Mouse (Mus musculus): Measurements from ENCODE around the gene Psmb7.

Psmb7 gene

DNA sequence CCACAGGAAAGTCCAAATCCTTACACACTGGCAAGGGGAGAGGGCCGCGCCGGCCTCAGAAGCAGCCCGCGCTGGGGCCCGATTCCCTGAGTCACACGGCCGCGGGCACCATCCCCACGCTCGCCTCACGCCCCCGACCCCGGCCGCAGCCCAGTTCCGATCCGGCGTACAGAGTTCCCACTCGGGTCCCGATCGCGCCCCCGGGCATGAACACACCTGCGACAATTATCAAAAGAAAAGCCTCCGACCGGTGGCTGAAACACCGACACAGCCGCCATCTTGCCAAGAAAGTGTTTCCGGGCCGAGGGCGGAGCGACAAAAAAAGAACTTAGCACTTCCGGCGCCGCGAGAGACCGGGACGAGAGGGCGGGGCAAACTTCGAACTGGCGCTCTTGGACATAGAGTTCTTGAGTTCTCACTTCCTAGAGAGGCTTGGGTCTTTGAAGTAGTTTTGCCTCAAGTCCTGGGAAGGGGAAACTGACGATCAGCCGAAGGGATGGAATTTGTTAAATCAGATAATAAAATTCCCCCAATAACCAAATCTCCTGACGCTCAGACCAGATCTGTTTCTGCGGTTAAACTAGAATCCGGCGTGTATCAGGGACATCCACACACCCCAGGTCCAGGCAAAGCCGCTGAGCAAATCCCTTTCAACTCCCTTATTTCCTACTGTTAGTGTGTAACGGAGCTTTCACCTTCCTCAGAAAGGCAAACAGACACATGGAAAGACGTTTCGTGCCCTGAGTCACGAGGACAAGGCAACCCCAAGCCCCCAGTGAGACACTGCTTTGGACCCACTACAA, at the start of gene Psmb7:
Gene Psmb7 (minus strand): TSS at position 463 of the 803 bp plus-strand sequence.
- peak; percentile 94 to 95 for DNase-seq

DNA sequence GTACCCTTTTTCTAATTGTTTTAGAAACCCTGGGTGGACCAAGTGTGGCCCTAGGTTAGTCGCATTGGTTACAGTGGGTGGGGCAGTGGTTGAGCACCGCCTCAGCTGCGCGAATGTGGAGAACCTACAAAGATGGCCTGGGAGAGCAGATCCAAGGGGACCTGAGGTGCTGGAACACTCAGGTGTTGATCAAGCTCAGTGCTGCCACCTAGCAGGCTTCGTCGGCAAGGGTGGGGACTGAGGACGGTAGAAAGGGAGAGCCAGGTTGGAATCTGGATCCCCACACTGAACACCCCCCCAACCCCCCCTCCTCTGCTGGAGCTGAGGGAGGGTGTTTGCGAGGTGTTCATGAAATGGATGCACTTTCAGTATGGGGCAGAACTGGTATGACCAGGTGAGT, 47.7 kb upstream of the Psmb7 start:
- DNase-seq = peak; percentile 80 to 85

DNA sequence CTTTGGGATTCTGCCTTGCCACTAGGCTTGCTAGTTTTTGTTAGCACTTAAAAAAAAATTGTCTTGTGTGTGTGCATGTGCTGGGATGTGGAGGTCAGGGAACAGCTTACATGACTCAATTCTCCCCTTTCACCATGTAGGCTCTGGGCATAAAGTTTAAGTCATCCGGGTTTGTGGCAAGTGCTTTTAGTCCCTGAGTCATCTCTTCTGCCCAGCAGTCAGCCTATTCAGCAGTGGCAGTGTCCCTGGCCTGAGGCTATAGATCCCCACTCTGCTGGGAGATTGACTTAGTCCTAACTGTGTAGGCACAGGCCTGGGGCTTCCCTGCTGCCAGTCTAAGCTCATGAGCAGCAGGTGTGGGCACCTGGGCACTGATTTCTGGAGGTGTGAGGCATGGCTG, 46.0 kb upstream of the Psmb7 start:
- DNase-seq = no peak

DNA sequence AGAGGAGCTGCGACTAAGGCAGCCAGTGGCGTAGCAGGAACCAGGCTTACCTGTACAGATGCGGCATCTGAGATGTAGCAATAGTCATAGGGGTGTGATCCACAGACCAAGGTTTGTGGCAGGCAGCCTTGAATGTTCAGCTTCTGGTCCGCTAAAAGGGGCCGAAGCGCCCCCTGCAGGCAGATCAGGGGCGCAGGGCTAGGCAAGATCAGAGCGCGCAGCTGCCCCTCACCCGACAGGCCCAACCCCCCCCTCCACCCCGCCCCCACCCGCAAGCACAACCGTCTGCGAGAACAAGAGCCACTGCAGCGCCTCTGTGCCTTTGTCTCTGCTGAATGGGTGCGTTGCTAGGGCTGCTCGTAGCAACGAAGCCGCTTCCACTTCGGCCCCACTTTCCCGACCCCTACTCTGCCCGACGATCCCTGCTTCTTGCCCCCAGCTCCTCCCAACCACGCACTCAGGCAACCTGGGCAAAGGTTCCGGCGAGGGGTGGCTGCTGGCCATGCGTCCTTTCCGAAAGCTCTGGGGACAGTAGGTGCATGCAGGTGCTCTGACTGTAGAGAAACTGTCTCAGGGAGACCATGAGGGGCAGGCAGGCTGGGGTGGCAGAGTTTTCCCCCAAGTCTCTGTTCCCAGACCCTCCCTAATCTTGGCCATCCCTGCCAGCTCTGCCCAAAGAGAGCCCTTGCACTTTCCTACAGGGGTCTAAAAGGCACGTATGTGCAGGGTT, 45.1 kb upstream of the Psmb7 start:
- DNase-seq = peak; percentile 80 to 83

DNA sequence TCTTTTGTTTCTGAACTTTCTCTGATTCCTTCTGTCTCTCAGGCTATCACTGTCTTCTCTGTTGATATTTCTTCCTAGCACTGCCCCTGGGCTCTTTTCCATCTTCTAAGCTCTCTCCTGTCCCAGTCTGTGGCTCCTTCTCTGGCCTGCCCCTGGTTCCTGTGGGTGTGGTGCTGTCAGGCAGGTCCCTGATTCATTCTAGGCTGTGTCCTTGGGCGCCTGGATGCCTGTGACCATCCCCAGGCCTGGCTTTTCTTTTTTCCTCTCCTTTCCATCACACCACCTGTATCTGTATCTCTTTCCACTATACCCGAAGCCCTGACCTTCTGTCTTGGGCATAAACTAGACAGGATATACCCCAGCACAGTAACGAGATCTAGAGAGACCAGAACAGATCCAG, 41.9 kb upstream of the Psmb7 start:
- no peak for DNase-seq

DNA sequence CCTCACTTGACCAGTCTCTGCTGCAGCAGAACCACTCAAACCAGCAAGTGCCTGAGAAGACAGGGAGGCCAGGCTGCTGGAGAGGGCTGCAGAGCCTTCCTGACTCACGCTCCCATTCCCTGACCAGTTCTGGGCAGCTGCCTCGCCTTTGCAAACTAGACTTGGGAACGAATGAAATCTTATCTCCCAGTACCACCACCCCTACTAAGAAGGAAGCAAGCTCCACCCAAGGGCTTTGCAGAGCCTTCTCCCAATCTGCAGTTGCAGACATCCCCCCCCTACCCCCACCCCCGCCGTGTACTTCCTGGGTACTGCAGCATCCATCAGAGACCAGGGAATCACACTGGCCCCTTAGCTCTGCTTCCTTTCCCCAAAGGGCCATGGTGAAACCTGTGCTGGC, 39.2 kb upstream of the Psmb7 start:
- no peak for DNase-seq

DNA sequence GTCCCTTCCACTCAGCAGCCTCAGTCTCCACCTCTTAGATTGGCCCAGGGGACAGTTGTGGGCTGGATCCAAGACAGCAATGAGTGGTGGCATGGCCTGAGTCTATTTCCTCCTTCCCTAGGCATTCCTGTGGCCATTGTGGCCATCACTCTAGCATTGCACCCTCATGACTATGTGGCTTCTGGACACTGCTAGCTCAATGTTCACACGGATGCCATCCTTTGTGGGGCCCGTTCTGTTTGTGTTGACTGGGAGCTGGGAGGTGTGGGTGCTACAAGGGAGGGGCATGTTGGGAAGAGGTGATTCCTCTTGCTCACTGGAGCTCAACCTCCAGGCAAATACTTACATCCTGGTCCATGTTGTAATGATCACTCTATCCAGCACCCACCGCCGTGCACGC, 38.3 kb upstream of the Psmb7 start:
- no peak for DNase-seq

DNA sequence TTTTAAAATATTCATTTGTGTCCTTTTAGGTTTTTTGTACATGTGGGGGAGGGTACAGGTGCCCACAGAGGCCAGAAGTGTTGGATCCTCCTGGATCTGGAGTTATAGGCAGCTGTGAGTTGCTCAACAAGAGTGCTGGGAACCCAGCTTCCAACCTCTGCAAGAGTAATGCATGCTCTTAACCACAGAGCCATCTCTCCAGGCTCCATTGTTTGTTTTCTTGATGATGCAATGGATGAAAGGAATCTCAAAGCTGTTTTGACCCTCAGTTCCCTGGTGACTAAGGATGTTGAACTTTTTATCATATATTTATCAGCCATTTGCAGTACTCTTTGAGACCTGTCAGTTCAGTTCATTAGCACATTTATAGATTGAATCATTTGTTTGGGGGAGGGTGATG, 35.1 kb upstream of the Psmb7 start:
- no peak for DNase-seq

DNA sequence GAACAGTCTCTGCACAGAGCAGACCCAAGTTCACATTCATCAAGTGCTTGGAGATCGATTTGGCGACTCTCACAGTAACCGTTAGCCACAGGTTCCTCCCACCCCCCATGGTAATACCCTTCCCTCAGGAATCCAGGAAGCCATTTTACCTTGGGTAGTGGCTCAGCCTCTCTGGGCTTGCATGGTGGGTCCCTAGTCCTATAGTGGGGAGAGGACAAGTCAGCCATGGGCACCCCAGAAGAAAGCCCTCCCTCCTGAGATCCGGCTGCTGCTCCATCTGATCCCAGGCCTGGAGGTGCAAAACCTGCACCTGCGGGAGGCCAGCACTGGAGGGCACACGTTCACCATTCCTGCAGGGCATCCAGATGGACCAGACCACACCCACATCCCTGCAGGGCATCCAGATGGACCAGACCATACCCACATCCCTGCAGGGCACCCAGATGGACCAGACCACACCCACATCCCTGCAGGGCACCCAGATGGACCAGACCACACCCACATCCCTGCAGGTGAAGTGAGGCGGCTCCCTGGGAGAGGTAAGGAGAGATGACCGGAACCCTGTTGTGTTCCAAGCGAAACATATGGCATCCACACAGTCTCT, 31.6 kb upstream of the Psmb7 start:
- DNase-seq = peak in 1 of 2 experiments; percentile 57

DNA sequence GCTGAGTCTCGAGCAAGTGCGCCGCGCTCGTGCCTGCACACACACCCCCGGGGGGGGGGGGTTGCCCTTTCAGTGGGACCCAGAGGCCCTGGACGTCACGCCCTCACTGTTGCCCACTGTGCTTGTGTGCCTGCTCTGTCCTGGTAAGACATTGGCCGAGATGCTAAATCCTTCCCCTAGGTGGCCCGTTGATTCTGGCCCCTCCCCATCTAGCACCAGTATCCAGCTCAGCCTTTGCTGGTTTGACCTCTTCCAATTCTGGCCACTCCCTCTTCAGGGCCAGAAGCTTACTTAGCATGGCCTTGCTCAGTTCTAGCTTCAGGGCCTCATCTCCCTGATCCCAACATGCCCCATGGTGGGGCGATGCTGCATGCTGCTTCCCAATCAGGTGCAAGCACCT, 28.6 kb upstream of the Psmb7 start:
- DNase-seq = no peak

DNA sequence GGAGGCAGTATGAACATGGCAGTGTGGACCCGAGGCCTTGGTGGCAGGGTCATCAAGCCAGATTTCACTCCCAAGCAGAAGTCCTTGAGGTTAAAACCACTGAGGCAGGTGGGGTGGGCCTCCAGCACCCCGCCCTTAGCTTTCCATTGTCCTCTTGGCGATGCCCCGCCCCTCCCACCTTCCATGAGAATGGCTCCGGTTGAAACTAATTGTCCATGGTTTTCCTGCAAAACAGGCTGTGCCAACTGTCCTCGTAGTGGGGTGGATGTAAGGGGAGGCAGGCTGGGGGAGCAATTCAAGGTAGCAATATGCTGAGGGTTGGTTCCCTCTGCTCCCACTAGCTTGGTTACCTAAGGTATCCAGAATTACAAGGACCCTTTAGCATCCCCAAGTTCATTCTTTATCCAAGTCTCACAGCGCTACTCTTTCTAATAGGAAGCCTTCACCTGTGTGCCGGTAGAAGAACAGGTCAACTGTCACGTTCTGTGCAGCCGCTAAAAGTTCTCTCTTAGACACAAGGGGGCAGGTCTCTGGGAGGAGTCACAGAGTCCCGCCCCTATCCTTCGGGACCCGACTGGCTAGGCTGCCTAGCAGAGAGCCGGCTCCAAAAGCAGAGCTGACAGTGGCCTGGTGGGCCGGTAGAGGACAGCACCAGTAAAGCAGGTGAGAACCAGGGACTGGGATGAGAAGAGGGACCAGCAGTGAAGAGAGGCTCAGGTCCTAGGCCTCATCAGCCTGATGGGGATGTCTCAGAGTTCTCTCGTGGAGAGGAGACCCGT, 25.1 kb upstream of the Psmb7 start:
- peak in 1 of 2 experiments; percentile 43 for DNase-seq

DNA sequence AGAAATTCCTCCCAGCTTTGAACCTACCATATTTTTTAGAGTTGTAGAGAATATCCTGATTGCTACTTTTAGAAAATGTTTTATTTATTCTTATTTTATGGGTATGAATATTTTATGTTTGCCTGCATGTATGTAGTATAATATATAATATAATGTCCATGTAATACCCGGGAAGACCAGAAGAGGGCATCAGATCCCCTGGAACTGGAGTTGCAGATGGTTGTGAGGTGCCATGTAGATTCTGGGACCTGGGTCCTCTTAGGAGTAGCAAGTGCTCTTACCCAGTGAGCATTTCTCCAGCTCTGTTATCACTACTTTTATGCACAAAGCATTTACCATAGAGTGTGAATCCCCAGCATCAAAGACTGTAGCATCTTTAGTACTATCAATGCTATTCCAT, 17.5 kb upstream of the Psmb7 start:
- DNase-seq = peak in 1 of 2 experiments; percentile 61

DNA sequence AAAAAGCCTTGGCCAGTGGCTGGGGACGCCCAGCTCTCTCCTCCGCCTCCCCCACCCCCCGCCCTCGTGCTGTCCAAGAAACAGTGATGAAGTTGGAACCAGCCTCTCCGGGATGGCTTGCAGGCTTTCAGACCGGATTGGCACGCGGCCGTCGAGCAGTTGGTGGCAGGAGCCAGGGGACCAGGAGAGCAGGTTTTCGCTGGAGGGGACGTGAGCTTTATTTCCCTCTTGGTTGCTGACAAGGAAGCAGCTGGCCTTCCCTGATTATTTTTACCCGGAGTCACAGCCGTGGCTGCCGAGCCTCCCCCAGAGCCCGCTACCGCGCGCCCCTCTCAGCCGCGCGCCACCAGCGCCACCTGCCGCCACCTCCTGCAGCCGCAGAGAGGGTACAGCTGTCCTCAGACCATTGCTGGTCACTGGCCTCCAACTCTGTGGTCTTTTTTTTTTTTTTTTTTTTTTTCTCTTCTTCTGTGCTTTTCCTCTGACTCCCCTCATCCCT, 14.5 kb upstream of the Psmb7 start:
- peak; percentile 91 to 93 for DNase-seq

DNA sequence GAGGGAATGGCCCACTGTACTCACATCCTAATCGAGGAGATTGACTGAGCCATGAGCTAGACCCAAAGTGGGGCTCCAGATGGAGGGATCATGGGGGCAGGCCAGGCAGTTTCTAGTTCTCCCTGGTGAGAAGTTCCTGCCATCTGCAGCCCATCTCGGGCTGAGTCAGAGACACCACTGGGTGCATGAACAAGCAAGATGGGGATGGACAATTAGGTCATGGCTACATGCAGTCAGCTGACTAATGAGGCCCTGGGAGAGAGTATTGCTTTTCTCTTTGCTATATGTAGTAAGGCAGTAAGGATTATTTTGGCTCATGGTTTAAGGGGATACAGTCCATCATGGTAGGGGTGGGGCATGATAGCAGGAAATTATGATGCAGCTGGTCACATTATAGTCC, 9.8 kb upstream of the Psmb7 start:
- no peak for DNase-seq

DNA sequence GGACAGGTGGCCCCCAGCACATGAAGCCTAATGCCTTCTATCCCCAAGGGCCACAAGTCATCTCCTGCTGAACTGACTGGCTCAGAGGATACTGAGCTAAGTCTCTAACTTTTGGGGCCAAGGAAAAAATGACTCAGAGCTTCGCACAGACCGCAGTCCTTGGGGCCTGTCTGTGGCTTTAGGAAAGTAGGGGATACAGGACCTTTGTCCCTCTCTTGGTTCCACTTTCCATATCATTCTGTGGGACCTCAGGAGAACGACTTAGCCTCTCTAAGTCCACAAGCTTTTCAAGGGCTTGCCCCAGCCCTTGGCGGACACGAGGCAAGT, 9.4 kb upstream of the Psmb7 start:
- DNase-seq = no peak

DNA sequence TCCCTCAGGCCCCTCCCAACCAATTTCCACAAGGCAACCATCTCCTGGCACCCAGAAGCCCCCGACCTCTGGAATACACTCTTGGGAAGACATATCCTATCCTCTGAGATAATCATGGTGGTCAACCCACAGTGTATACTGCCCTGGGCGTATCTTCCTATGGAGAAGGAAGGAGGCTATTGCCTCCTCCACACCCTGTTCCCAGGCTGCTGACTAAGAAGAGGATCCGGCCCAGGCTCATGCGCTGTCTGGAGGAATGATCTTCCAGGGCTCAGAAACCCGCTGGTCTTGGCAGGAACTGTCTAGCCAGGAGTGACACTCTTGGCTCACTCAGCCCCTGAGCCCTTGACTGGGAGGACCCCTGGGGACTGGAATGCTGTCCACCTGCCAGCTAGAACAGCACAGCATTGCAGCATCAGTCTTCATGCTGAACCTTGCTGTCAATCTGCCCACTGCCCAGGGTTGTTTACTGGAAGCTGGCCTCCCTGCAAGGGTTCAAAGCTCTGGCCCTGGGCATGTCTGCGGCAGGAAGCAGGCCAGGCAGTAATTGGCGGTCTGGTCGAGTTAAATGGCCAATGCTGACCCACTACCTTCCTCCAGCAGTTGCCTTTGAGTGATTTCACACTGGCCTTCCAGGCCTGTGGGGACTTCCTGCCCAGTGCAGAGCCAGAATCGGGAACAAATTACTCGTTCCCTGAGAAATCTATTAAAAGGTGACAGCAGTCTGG, 8.8 kb upstream of the Psmb7 start:
- peak; percentile 73 to 84 for DNase-seq

DNA sequence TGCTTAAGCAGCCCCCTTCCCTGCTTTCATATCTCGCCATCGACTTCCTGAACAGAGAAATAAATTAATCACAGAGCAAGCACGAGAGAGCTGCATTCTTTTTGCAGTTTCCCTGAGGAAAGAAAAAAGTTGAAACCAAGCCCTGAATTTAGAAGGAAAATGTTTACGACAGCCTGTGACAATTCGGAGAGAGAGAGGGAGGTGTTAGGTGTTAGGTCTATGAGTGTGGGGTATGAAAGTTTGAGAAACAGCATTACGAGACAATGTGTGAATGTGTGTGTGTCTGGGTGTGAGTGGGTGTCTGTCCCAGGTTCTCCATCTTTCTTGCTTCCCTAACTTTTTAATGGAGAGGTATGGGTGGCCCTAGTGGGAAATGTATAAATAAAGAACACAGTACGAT, 8.2 kb upstream of the Psmb7 start:
- no peak for DNase-seq

DNA sequence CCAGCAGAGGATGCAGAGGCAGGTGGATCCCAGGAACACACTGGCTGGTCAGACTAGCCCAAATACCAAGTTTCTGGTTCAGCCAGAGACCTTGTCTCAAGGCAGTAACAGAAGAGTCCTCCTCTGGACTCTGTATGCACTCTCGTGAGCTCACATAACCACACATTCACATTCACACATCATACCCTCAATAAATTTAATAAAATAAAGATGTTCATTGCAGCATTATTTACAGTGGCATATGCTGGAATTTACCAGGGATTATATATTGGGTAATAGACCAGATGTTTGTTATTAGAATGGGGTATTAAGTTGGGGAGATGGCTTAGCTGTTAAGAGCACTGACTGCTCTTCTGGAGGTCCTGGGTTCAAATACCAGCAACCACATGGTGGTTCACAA, 6.5 kb upstream of the Psmb7 start:
- no peak for DNase-seq

DNA sequence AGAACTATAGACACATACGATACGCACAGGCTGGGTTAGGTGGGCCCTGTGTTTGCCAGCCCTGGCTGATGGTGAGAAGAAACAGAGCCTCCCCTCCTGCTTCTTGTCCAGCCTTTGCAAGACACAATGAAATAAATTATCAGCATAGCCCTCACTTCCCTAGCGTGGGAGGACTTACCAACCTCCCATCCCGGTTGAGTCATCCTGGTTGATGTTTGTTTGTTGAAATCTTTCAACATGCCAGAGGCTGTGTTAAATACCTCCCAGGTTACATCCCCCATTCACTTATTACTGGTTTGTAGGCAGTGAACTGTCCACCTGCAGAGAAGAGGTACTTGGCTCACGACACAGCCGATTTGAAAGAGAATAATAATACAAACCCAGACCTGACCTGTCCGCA, 3.8 kb upstream of the Psmb7 start:
- no peak for DNase-seq

DNA sequence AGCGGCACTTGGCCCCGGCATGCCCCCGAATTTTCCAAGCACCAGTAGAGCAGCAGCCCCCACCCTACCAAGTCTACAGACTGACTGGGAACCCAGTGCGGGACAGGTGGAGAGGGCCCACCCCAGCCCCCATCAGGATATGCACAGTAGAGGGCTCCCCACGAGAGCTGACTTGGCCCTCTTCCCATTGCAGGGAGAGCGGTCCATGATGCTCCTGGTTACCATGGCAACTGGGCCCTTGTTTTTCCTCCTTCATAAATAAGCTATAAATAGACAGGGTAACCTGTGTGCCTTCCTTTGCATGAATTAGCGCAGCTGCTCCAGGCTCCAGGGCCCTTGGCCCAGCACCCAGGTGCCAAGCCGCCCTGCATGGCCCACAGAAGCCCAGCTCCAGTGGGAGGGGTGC, 3.3 kb upstream of the Psmb7 start:
- peak; percentile 54 to 62 for DNase-seq

DNA sequence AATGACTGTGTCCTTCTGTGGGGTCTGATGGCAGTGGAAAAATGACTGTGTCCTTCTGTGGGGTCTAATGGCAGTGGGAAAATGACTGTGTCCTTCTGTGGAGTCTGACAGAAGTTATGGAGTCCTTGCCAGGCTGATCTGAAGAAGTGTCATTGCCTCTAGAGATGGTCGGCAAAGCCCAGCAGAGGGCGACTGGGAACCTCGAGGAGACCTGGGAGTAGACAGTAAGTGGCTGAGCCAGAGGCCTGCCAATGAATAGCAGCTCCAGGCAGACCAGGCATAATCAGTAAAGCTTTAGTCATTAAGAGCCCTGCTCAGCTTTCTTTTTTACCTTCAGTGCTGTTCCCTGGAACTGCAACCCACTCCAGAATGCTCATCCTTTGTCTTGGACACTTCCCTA, 2.0 kb upstream of the Psmb7 start:
- peak; percentile 84 to 86 for DNase-seq

DNA sequence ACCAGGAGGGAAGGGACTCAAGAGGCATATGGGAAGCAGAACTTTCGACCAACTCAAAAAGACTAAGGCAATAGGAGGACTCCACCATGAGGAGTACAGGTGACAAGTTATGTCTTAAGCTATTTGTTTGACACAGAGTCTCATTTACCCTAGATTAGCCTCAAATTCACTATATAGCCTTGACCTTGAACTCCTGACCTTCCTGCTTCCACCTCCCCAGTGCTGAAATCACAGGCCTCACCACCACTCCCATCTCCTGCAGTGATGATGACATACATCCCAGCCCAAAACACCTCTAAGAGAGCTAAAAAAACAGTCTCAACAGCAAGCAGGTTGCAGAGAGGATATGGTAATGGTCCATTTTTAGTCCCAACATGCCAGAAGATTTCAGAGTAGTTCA, 2.1 kb downstream of the Psmb7 start:
- DNase-seq = no peak
